Mouse (Mus musculus) forebrain, embryonic 11.5 days (tissue): Measurements from ENCODE around the gene Elof1. TPM values are rescaled to one million over a fixed set of nuclear protein-coding genes. Genes with fewer than 3 reads are reported as not detected.

Source experiments
- ATAC-seq: fragments of 200-750 bp; cut with Nextera tagmentation; replicated peaks from 2 replicates; pipeline ENCODE4 v1.8.0; 2017; ENCODE audit warnings: moderate TSS enrichment; ENCODE audit not compliant: low FRiP score
- DNase-seq: peaks from one replicate; pipeline ENCODE4 v3.0.0-alpha.2; 2017; ENCODE audit warnings: low spot score
- H3K27ac ChIP-seq: fragments of 300-500 bp; sonication (generic); 2 replicates; pipeline ENCODE4 v1.5.1; 2014; ENCODE audit warnings: low read depth, low read length
- H3K27me3 ChIP-seq: fragments of 300-500 bp; sonication (generic); 2 replicates; pipeline ENCODE4 v1.6.1; 2014; ENCODE audit warnings: mild to moderate bottlenecking, low read length, mixed read lengths; ENCODE audit not compliant: control insufficient read depth, insufficient read depth
- H3K36me3 ChIP-seq: fragments of 300-500 bp; sonication (generic); 2 replicates; pipeline ENCODE4 v1.6.1; 2014; ENCODE audit warnings: mild to moderate bottlenecking, low read length, moderate library complexity, mixed read lengths; ENCODE audit not compliant: control insufficient read depth, insufficient read depth
- H3K4me1 ChIP-seq: fragments of 300-500 bp; sonication (generic); replicated peaks from 2 replicates; pipeline ENCODE4 v1.6.1; 2014; ENCODE audit warnings: low read length, mixed read lengths; ENCODE audit not compliant: control insufficient read depth, insufficient read depth
- H3K4me2 ChIP-seq: fragments of 300-500 bp; sonication (generic); 2 replicates; pipeline ENCODE4 v1.6.1; 2014; ENCODE audit warnings: low read depth, mild to moderate bottlenecking, low read length, moderate library complexity, mixed read lengths; ENCODE audit not compliant: severe bottlenecking
- H3K4me3 ChIP-seq: fragments of 300-500 bp; sonication (generic); 2 replicates; pipeline ENCODE4 v1.5.1; 2014; ENCODE audit warnings: low read depth, low read length
- H3K9ac ChIP-seq: fragments of 300-500 bp; sonication (generic); 2 replicates; pipeline ENCODE4 v1.6.1; 2014; ENCODE audit warnings: low read length
- H3K9me3 ChIP-seq: fragments of 300-500 bp; sonication (generic); 2 replicates; pipeline ENCODE4 v1.6.1; 2016; ENCODE audit warnings: low read length, mixed read lengths; ENCODE audit not compliant: control insufficient read depth
- WGBS: fragments of 180-500 bp; shearing (Covaris S2); extraction: QIAGEN DNeasy Blood & Tissue Kit; methylation state at CpG from one replicate; pipeline ENCODE4 v1.1.7; 2014; 5-methylcytosine and 5-hydroxymethylcytosine counted together
- polyA plus RNA-seq: library from polyadenylated mRNA; unstranded; fragments of >200 nt; fragmentation: Nextera tagmentation; extraction: Ambion mirVana; gene quantifications from 2 replicates; pipeline ENCODE4 v1.2.1, GENCODE M21; 2014

Gene Elof1
- polyA plus RNA-seq = 205 and 233 TPM in 2 replicates

DNA sequence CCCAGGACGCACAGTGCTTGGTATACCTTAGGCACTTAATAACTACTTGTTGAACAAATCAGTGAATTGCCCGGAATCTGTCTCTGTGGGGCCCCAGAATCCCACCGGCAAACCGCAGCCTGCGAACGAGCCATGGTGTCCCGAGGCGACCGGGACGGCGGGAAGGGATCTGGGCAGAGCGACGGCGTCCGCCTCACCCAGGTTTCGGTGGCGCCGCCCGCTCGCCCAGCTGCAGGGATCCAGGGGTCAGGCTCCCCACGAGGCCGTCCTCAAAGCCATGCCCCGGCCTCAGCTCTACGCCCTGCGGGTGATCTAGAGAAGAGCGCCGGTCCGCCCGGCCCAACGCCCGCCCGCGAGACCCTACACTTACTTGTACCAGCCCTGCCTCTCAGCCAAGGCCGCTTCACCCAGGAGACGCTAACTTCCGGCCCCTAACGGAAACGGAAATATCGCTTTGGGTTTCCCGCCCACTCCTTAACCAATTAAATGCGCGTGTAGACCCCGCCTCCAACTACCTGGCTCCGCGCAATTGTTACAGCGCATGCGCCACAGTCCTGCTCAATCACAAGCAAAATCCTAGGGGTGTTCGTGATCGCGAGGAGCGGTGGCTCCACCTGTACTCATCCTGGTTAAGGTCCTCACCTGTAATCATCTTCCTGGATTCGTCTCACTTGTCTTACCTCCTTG is at the start of gene Elof1:
Elof1 (minus strand) TSS at position 433 of the 687 bp plus-strand sequence.
- ATAC-seq (peak; percentile 94), DNase-seq (peak; percentile 95)
- H3K27me3 ChIP-seq = no peaks in the 10 kb centered on the region
- H3K9ac ChIP-seq = peak within 1 kb of the TSS; percentile 83
- H3K36me3 ChIP-seq = no peaks in the 10 kb centered on the region; the same call in 1 of the 2 replicates
- H3K27ac ChIP-seq = no peak within 1 kb of the TSS; the same call in 1 of the 2 replicates
- peak within 1 kb of the TSS; percentile 92 for H3K4me3 ChIP-seq
- under 1% methylated on average over 52 of the region's 52 CpGs for WGBS
- peaks cover 5% of the 10 kb centered on the region for H3K4me1 ChIP-seq
- peak within 1 kb of the TSS; percentile 85 for H3K4me2 ChIP-seq
- H3K9me3 ChIP-seq = no peaks in the 10 kb centered on the region

DNA sequence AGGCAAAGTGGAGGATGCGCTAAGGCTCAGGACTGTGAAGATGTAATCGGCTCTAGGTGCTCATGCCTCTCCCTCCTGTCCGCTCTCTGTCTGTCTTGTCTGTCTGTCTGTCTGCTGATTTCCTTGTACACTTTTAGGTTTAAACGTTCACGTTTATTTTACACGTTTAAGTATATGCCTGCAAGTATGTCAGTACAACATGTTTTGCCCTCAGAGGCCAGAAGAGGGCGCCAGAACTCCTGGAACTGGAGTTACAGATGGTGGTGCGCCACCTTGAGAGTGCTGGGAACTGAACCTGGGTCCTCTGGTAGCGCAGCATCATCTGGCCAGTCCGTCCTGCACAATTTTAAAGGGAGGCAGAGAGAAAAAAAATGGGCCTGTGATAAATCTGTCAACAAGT is 49.7 kb upstream of the Elof1 start:
- Histone ChIP-seq H3K9me3 (no peaks in the 10 kb centered on the region; the same call in none of the 2 replicates), H3K27ac (no peak overlapping the region), H3K4me3 (no peak overlapping the region), H3K36me3 (no peaks in the 10 kb centered on the region), H3K4me2 (no peak overlapping the region), H3K9ac (no peak overlapping the region), H3K27me3 (no peaks in the 10 kb centered on the region), H3K4me1 (no peaks in the 10 kb centered on the region)
- DNase-seq = no peak
- 91% methylated on average over 10 of the region's 10 CpGs for WGBS
- no peak for ATAC-seq

GRCm38 (mm10) chr9:22165964-22166363 is 49.0 kb upstream of the Elof1 start:
- no peak for ATAC-seq
- WGBS = 56% methylated on average over 6 of the region's 6 CpGs
- no peak overlapping the region for H3K9ac ChIP-seq
- H3K4me3 ChIP-seq = no peak overlapping the region
- no peak overlapping the region for H3K27ac ChIP-seq
- H3K36me3 ChIP-seq = no peaks in the 10 kb centered on the region
- no peak for DNase-seq
- H3K9me3 ChIP-seq = no peaks in the 10 kb centered on the region; the same call in none of the 2 replicates
- no peaks in the 10 kb centered on the region for H3K4me1 ChIP-seq
- H3K27me3 ChIP-seq = no peaks in the 10 kb centered on the region
- H3K4me2 ChIP-seq = no peak overlapping the region

DNA sequence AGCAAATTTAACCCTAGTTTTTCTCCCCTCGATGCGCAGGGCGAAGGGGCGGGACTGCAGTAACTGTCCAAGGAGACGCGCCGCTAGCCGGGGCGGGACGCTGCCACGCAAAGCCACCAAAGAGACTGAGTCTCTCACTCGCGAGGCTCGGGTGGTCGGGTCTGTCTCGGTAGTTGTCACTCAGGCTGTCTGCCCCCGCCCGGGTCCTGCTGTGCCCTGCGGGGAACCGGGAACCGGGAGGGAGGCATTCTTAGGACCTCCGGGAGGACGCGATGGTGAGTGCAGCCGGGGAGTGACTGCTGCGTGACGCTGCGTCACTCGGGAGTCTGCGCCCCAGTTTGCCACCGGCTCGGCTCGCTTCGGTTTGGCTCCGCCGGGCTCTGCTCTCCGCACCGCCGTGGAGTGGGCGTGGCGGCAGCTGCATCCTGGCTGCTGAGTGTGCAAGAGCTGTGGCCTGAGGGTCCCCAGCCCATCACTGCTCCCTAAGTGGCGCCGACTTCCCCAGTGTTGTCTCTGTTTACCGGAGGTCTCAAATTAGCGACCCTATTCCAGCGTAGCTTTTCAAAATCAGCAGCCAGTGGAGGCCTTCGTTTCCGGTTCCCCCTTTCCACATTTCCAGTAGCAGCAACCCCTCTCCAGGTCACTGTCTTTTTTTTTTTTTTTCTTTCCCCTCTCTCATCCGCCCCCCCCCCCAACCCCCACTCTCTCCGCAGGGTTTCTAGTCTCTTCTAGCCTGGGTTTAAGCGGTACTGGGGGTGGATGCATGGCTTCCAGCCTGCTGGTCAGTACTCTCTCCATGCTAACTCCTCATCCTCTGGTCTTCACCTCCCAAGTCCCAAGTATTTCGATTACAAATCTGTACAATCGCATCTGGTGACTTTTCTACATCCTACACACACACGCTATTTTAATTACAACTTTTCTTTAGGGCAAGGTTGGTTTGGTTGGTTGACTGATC is 48.0 kb upstream of the Elof1 start:
- no peaks in the 10 kb centered on the region for H3K27me3 ChIP-seq
- H3K36me3 ChIP-seq = no peaks in the 10 kb centered on the region
- WGBS = 2% methylated on average over 53 of the region's 54 CpGs
- H3K27ac ChIP-seq = no peak overlapping the region
- H3K4me3 ChIP-seq = peak overlapping the region; percentile 60
- H3K9ac ChIP-seq = peak overlapping the region; percentile 62
- H3K9me3 ChIP-seq = no peaks in the 10 kb centered on the region; the same call in none of the 2 replicates
- no peaks in the 10 kb centered on the region for H3K4me1 ChIP-seq
- ATAC-seq (peak; percentile 80), DNase-seq (peak; percentile 82)
- peak overlapping the region; percentile 97 for H3K4me2 ChIP-seq

GRCm38 (mm10) chr9:22162912-22163311 is 45.9 kb upstream of the Elof1 start:
- DNase-seq (no peak), ATAC-seq (no peak)
- Histone ChIP-seq H3K9me3 (no peaks in the 10 kb centered on the region; the same call in none of the 2 replicates), H3K9ac (no peak overlapping the region), H3K27me3 (no peaks in the 10 kb centered on the region), H3K36me3 (no peaks in the 10 kb centered on the region), H3K4me2 (no peak overlapping the region), H3K27ac (no peak overlapping the region), H3K4me3 (no peak overlapping the region), H3K4me1 (no peaks in the 10 kb centered on the region; the same call in 1 of the 2 replicates)
- 86% methylated on average over 7 of the region's 7 CpGs for WGBS

DNA sequence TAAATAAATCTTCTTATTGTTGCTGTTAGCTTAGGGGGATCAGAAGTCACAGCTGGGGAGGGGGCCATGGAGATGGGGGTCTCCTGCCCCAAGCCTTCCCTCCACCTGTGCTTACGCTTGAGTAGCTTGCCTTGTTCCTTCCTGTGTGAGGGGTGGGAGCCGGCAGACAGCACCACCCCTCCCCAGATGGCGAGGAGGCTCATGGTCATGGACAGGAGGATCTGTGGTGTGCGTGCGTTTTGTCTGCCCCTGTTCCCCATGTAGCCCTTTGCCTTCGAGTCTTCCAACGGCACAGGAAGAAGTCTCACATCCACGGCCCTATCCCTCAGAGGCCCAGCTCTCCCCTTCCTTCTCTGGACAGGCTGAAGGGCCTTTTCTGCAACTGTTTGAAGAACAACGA is 45.3 kb upstream of the Elof1 start:
- Histone ChIP-seq H3K4me3 (no peak overlapping the region), H3K4me2 (no peak overlapping the region), H3K36me3 (no peaks in the 10 kb centered on the region), H3K27ac (no peak overlapping the region), H3K9me3 (no peaks in the 10 kb centered on the region; the same call in none of the 2 replicates), H3K9ac (no peak overlapping the region), H3K4me1 (peaks cover 2% of the 10 kb centered on the region; the same call in 1 of the 2 replicates), H3K27me3 (no peaks in the 10 kb centered on the region)
- WGBS = 82% methylated on average over 9 of the region's 9 CpGs
- ATAC-seq = no peak
- DNase-seq = no peak

DNA sequence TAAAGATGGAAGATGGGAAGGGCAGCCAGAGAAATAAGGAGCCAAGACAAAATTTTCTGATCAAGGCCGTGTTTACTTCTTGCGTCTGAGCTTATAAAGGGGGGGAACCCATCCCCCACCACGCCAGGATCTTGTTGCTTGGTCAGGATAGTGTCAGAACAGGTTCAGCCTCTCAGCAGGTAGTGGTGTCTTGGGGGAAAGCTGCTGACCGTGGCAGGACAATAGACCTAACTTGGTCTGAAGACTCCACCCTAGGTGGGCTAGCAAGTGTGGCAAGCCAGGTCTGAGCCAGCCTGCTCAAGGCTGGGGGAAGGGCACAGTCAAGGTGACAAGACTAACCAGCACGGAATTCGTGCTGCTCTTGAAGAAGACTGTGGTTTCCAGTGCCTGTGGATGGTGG is 44.3 kb upstream of the Elof1 start:
- WGBS = 37% methylated on average over 6 of the region's 6 CpGs
- Histone ChIP-seq H3K4me2 (no peak overlapping the region), H3K27ac (no peak overlapping the region), H3K9me3 (no peaks in the 10 kb centered on the region), H3K36me3 (no peaks in the 10 kb centered on the region), H3K4me3 (no peak overlapping the region), H3K27me3 (no peaks in the 10 kb centered on the region), H3K4me1 (peaks cover 2% of the 10 kb centered on the region; the same call in 1 of the 2 replicates), H3K9ac (no peak overlapping the region)
- DNase-seq (no peak), ATAC-seq (no peak)

DNA sequence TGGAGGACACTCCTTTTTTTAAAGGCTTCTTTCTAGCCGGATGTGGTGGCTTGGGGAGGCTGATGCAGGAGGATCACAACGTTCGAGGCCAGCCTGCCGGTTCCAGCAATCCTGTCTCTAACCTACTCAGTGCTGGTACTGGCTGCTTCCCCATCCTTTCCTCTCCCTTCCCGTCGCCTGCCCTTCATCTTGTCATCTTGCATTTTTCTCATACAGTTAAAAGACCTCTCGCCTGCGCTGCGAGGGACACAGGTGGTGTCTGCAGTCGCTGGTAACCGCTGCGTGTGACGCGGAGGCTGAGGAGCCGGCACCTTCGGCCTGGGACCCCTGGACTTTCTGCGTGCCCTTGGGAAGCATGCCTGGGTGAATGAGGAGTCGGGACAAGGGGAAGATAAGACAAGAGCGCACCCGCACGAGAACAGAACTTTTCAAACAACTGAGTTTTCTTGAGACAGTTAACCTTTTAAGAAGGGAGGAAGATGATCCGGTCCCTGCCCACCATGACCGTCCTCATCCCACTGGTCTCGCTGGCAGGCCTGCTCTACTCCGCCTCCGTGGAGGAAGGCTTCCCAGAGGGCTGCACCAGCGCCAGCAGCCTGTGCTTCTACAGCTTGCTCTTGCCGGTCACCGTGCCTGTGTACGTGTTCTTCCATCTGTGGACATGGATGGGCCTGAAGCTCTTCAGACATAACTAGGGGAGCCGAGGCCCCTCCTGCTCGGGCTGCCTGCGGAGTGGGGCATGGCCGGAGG is 40.7 kb upstream of the Elof1 start:
- 77% methylated on average over 34 of the region's 34 CpGs for WGBS
- no peak for DNase-seq
- no peak overlapping the region for H3K27ac ChIP-seq

More for the DNA sequence above, 40.7 kb upstream of the Elof1 start:
- Histone ChIP-seq H3K4me3 (peak overlapping the region; percentile 66), H3K27me3 (no peaks in the 10 kb centered on the region), H3K36me3 (no peaks in the 10 kb centered on the region), H3K4me1 (peaks cover 2% of the 10 kb centered on the region; the same call in 1 of the 2 replicates), H3K4me2 (peak overlapping the region; percentile 78), H3K9ac (peak overlapping the region; percentile 76), H3K9me3 (no peaks in the 10 kb centered on the region)
- no peak for ATAC-seq
